ENCODE assay signal across 24 mouse cellular contexts in genomic region chr14:56390247-56390646, GRCm38 (mm10). TPM values are rescaled to one million over a fixed set of nuclear protein-coding genes. Genes with fewer than 3 reads are reported as not detected.
DNase-seq lines count a peak whose midpoint lies in the region; ATAC-seq and TF ChIP-seq lines count a peak whose summit lies in the region.
"Had no signal": no experiment of that assay in that cellular context is flagged by ENCODE, and none has a peak within 500 bp of the region (broad histone marks: within the 10 kb centered on the region; RNA-seq: fewer than 3 reads in every experiment).

No protein-coding gene starts in this region.

- H3K9me3 ChIP-seq in forebrain, embryonic 10.5 days, result no peaks in the 10 kb centered on the region
- H3K9me3 ChIP-seq in forebrain, embryonic 11.5 days (ENCODE audit: control insufficient read depth, low read length), result no peaks in the 10 kb centered on the region
- H3K9me3 ChIP-seq in kidney, postnatal 0 days (replicated peaks; ENCODE audit: low read length), result no peaks in the 10 kb centered on the region
- H3K9me3 ChIP-seq in kidney, embryonic 14.5 days (ENCODE audit: control insufficient read depth, low read length), result no peaks in the 10 kb centered on the region
- H3K9me3 ChIP-seq: embryonic facial prominence, embryonic 12.5 days; hindbrain, embryonic 10.5 days; megakaryocyte, embryonic 14.5 days had no signal

- peaks cover 12% of the 10 kb centered on the region for H3K4me1 ChIP-seq in forebrain, embryonic 10.5 days
- no peaks in the 10 kb centered on the region for H3K4me1 ChIP-seq in forebrain, embryonic 11.5 days (replicated peaks; ENCODE audit: control insufficient read depth, insufficient read depth, low read length)
- peaks cover 3% of the 10 kb centered on the region; the same call in 1 of the 2 replicates for H3K4me1 ChIP-seq in kidney, postnatal 0 days (replicated peaks; ENCODE audit: insufficient read depth, low read length)
- peaks cover 9% of the 10 kb centered on the region; the same call in 1 of the 2 replicates for H3K4me1 ChIP-seq in kidney, embryonic 14.5 days (ENCODE audit: control insufficient read depth, insufficient read depth, low read length)
- H3K4me1 ChIP-seq: embryonic facial prominence, embryonic 12.5 days had no signal

- H3K9ac ChIP-seq in forebrain, embryonic 11.5 days (ENCODE audit: low read length), result no peak overlapping the region
- H3K9ac ChIP-seq in kidney, postnatal 0 days (ENCODE audit: low read depth, low read length), result no peak overlapping the region
- H3K9ac ChIP-seq in kidney, embryonic 14.5 days (ENCODE audit: low read depth, low read length), result no peak overlapping the region
- H3K9ac ChIP-seq: embryonic facial prominence, embryonic 12.5 days had no signal

- no peaks in the 10 kb centered on the region for H3K27me3 ChIP-seq in forebrain, embryonic 10.5 days (ENCODE audit: poor library complexity, severe bottlenecking)
- H3K27me3 ChIP-seq in forebrain, embryonic 11.5 days (ENCODE audit: control insufficient read depth, insufficient read depth, low read length), result no peaks in the 10 kb centered on the region
- no peaks in the 10 kb centered on the region for H3K27me3 ChIP-seq in kidney, postnatal 0 days (ENCODE audit: insufficient read depth, low read length)
- H3K27me3 ChIP-seq in kidney, embryonic 14.5 days (ENCODE audit: control insufficient read depth, insufficient read depth, low read length), result no peaks in the 10 kb centered on the region
- H3K27me3 ChIP-seq: embryonic facial prominence, embryonic 12.5 days had no signal

- no peak for ATAC-seq in forebrain, embryonic 11.5 days (replicated peaks; ENCODE audit: low FRiP score)
- ATAC-seq in kidney, postnatal 0 days (replicated peaks; ENCODE audit: low FRiP score, low read depth), result no peak; the same call in 1 of the 2 replicates
- ATAC-seq in kidney, embryonic 14.5 days (ENCODE audit: low FRiP score, low TSS enrichment), result no peak
- ATAC-seq: lung, postnatal 0 days had no signal

- H3K36me3 ChIP-seq in forebrain, embryonic 10.5 days (replicated peaks), result no peaks in the 10 kb centered on the region
- no peaks in the 10 kb centered on the region for H3K36me3 ChIP-seq in forebrain, embryonic 11.5 days (ENCODE audit: control insufficient read depth, insufficient read depth, low read length)
- no peaks in the 10 kb centered on the region for H3K36me3 ChIP-seq in kidney, postnatal 0 days (ENCODE audit: insufficient read depth, low read length)
- no peaks in the 10 kb centered on the region for H3K36me3 ChIP-seq in kidney, embryonic 14.5 days (ENCODE audit: control insufficient read depth, insufficient read depth, low read length)
- H3K36me3 ChIP-seq: embryonic facial prominence, embryonic 12.5 days; hindbrain, embryonic 10.5 days had no signal

- DNase-seq in forebrain, embryonic 10.5 days (ENCODE audit: extremely low spot score, low spot score), result peak; percentile 8
- DNase-seq in forebrain, embryonic 11.5 days (ENCODE audit: low spot score), result no peak
- peak; percentile 17 for DNase-seq in kidney, postnatal 0 days (ENCODE audit: low spot score)
- peak; percentile 70 for DNase-seq in brain, embryonic 14.5 days (ENCODE audit: low read depth)
- peak; percentile 47 for DNase-seq in gonadal fat pad, adult 2 months (ENCODE audit: low read depth)
- DNase-seq in right cerebral cortex, postnatal 4 days, result no peak
- DNase-seq: gastrocnemius, postnatal 25 days; kidney, postnatal 10 days; left cerebral cortex, postnatal 4 days; liver; midbrain, embryonic 14.5 days; right cerebral cortex, adult 18-20 months; thymus, postnatal 36 days had no signal

- no peak overlapping the region for H3K4me2 ChIP-seq in forebrain, embryonic 11.5 days (ENCODE audit: low read depth, low read length, severe bottlenecking)
- H3K4me2 ChIP-seq in kidney, postnatal 0 days (ENCODE audit: low read length), result no peak overlapping the region
- no peak overlapping the region for H3K4me2 ChIP-seq in kidney, embryonic 14.5 days (replicated peaks; ENCODE audit: low read depth, low read length)
- H3K4me2 ChIP-seq: embryonic facial prominence, embryonic 12.5 days had no signal

- no peak overlapping the region for H3K4me3 ChIP-seq in forebrain, embryonic 10.5 days
- H3K4me3 ChIP-seq in forebrain, embryonic 11.5 days (ENCODE audit: low read depth, low read length), result no peak overlapping the region
- H3K4me3 ChIP-seq in kidney, postnatal 0 days (replicated peaks; ENCODE audit: low read depth, low read length), result no peak overlapping the region
- H3K4me3 ChIP-seq in kidney, embryonic 14.5 days (ENCODE audit: low read length), result no peak overlapping the region
- H3K4me3 ChIP-seq: embryonic facial prominence, embryonic 12.5 days; hindbrain, embryonic 10.5 days; left cerebral cortex, adult 2 months; megakaryocyte, embryonic 14.5 days had no signal

- TF ChIP-seq CTCF in kidney, postnatal 0 days (IDR thresholded peaks at IDR 0.05; ENCODE audit: low read depth), result no peak
- no peak for TF ChIP-seq CTCF in brain, embryonic 14.5 days (IDR thresholded peaks at IDR 0.05; ENCODE audit: borderline replicate concordance, extremely low read depth, insufficient read depth, insufficient read length)

- TF ChIP-seq POLR2A in brain, embryonic 14.5 days (IDR thresholded peaks at IDR 0.05; ENCODE audit: borderline replicate concordance, extremely low read depth, insufficient read depth, insufficient read length, poor library complexity, severe bottlenecking), result no peak

- WGBS in forebrain, embryonic 10.5 days, result 78% methylated on average over 3 of the region's 3 CpGs
- WGBS in forebrain, embryonic 11.5 days, result 69% methylated on average over 3 of the region's 3 CpGs
- 51% methylated on average over 3 of the region's 3 CpGs for WGBS in kidney, postnatal 0 days
- WGBS in kidney, embryonic 14.5 days, result 52% methylated on average over 3 of the region's 3 CpGs

- H3K27ac ChIP-seq in forebrain, embryonic 10.5 days, result no peak overlapping the region
- H3K27ac ChIP-seq in forebrain, embryonic 11.5 days (ENCODE audit: low read depth, low read length), result no peak overlapping the region
- H3K27ac ChIP-seq in kidney, postnatal 0 days, result no peak overlapping the region
- H3K27ac ChIP-seq in kidney, embryonic 14.5 days (ENCODE audit: low read depth, low read length), result no peak overlapping the region
- H3K27ac ChIP-seq: embryonic facial prominence, embryonic 12.5 days; hindbrain, embryonic 10.5 days; left cerebral cortex, adult 2 months had no signal

RNA-seq across cellular contexts. Expression of gene Rnf17, which starts 12.1 kb away (rescaled TPM):
- 1.8 and 2.1 TPM in 2 replicates for polyA plus RNA-seq in forebrain, embryonic 10.5 days (2016; fragmentation: Nextera tagmentation; extraction: Ambion mirVana)
- 0.88 and 1.0 TPM in 2 replicates for polyA plus RNA-seq in forebrain, embryonic 11.5 days (2014; fragmentation: Nextera tagmentation; extraction: Ambion mirVana)
- 0.51 and 1.3 TPM in 2 replicates for polyA plus RNA-seq in kidney, postnatal 0 days (2015; fragmentation: Nextera tagmentation; extraction: Ambion mirVana)
- 1.2 and 1.6 TPM in 2 replicates for polyA plus RNA-seq in kidney, embryonic 14.5 days (2014; fragmentation: Nextera tagmentation; extraction: Ambion mirVana)
- polyA plus RNA-seq in brain, embryonic 14.5 days (2012; rRNA removed), result 0.41 and 0.48 TPM in 2 replicates
- 0.36 and 0.43 TPM in 2 replicates for polyA plus RNA-seq in gonadal fat pad, adult 2 months (2012; rRNA removed)
- polyA plus RNA-seq: C2C12; small intestine, adult 2 months had no signal

RNA-seq across cellular contexts. Expression of gene Atp12a, which starts 25.4 kb away (rescaled TPM):
- 0.05 TPM in 1 of 2 replicates, not detected in the other for polyA plus RNA-seq in forebrain, embryonic 10.5 days (2016; fragmentation: Nextera tagmentation; extraction: Ambion mirVana)
- polyA plus RNA-seq in forebrain, embryonic 11.5 days (2014; fragmentation: Nextera tagmentation; extraction: Ambion mirVana), result 0.04 TPM in 1 of 2 replicates, not detected in the other
- polyA plus RNA-seq in kidney, postnatal 0 days (2015; fragmentation: Nextera tagmentation; extraction: Ambion mirVana), result 19.9 and 23.4 TPM in 2 replicates
- 0.20 and 0.46 TPM in 2 replicates for polyA plus RNA-seq in kidney, embryonic 14.5 days (2014; fragmentation: Nextera tagmentation; extraction: Ambion mirVana)
- polyA plus RNA-seq in brain, embryonic 14.5 days (2012; rRNA removed), result 0.14 and 0.18 TPM in 2 replicates
- 0.19 and 0.47 TPM in 2 replicates for polyA plus RNA-seq in gonadal fat pad, adult 2 months (2012; rRNA removed)
- polyA plus RNA-seq: heart, postnatal 0 days; hindbrain, embryonic 10.5 days; intestine, embryonic 14.5 days; liver, embryonic 16.5 days; small intestine, adult 2 months had no signal

Comparison
In these comparisons a context has a peak if more than half of its experiments do, and no peak if none do; other contexts are left out.
1. DNase-seq: peak in forebrain, embryonic 10.5 days (single experiment), kidney, postnatal 0 days (single experiment), brain, embryonic 14.5 days (single experiment) and gonadal fat pad, adult 2 months (single experiment); none in forebrain, embryonic 11.5 days (single experiment) and right cerebral cortex, postnatal 4 days (single experiment).
2. RNA of gene Atp12a, which starts 25.4 kb away (polyA plus RNA-seq): 19.9 to 23.4 TPM in kidney, postnatal 0 days; 0.20 to 0.46 TPM in kidney, embryonic 14.5 days, 0.19 to 0.47 TPM in gonadal fat pad, adult 2 months, 0.14 to 0.18 TPM in brain, embryonic 14.5 days, 0.04 TPM in forebrain, embryonic 11.5 days and 0.05 TPM in forebrain, embryonic 10.5 days; every median in the first group is over 10 times any median in the second.